Mouse (Mus musculus): ENCODE results near the gene Rhox13. TPM values are rescaled to one million over a fixed set of nuclear protein-coding genes. Genes with fewer than 3 reads are reported as not detected.

Rhox13 gene
- 1.9 TPM for polyA plus RNA-seq (2014; fragmentation: Illumina TruSeq; extraction: RNeasy Lipid Tissue Mini Kit (QIAGEN cat#74804); ENCODE audit: low read depth, low replicate concordance)

GRCm38 (mm10) chrX:38120982-38121381 lies at the start of gene Rhox13:
Gene Rhox13, plus strand, starts transcription at chrX:38121219.

DNA sequence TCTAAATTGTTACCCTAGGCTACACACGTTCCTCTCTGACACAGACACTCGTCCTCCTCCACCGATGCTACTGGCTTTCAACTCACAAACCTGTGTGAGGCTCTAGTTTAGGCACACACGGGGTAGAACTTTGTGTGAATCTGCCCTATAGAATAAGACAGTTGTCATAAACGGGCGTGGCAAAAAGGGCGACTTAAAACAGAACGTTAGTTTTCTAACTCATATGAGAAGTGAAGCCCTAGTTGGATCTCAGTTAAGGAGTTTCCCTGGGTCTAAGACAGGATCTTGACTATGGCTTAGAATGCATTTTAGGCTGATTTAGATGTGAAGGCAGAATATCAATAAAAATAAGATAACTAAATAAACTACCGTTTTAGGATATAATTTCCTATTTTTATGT lies 36.0 kb upstream of the Rhox13 start, which contains the start of gene Rhox11:
TSS of gene Rhox11 (minus strand) at position 101 of the 400 bp plus-strand sequence.

GRCm38 (mm10) chrX:38110807-38111206 lies 10.2 kb upstream of the Rhox13 start, which contains the start of gene Rhox12:
Gene Rhox12, minus strand, starts transcription at chrX:38110907.

Other genes starting within 250 kb of the Rhox13 start
- gene Rhox8, start 242.3 kb upstream of the Rhox13 start, polyA plus RNA-seq (2014; fragmentation: Illumina TruSeq; extraction: RNeasy Lipid Tissue Mini Kit (QIAGEN cat#74804); ENCODE audit: low read depth, low replicate concordance): 24.1 TPM
- 0.34 TPM for gene Rhox7b, start 224.0 kb upstream of the Rhox13 start, polyA plus RNA-seq (2014; fragmentation: Illumina TruSeq; extraction: RNeasy Lipid Tissue Mini Kit (QIAGEN cat#74804); ENCODE audit: low read depth, low replicate concordance)
- not detected for gene Rhox9, start 219.4 kb upstream of the Rhox13 start, polyA plus RNA-seq (2014; fragmentation: Illumina TruSeq; extraction: RNeasy Lipid Tissue Mini Kit (QIAGEN cat#74804); ENCODE audit: low read depth, low replicate concordance)
- 8.4 TPM for gene Btg1-ps1, start 102.4 kb upstream of the Rhox13 start, polyA plus RNA-seq (2014; fragmentation: Illumina TruSeq; extraction: RNeasy Lipid Tissue Mini Kit (QIAGEN cat#74804); ENCODE audit: low read depth, low replicate concordance)
- 6.7 TPM for gene Btg1-ps2, start 78.1 kb upstream of the Rhox13 start, polyA plus RNA-seq (2014; fragmentation: Illumina TruSeq; extraction: RNeasy Lipid Tissue Mini Kit (QIAGEN cat#74804); ENCODE audit: low read depth, low replicate concordance)
- 1.1 TPM for gene Rhox10, start 54.7 kb upstream of the Rhox13 start, polyA plus RNA-seq (2014; fragmentation: Illumina TruSeq; extraction: RNeasy Lipid Tissue Mini Kit (QIAGEN cat#74804); ENCODE audit: low read depth, low replicate concordance)
- gene Rhox11, start 36.1 kb upstream of the Rhox13 start, polyA plus RNA-seq (2014; fragmentation: Illumina TruSeq; extraction: RNeasy Lipid Tissue Mini Kit (QIAGEN cat#74804); ENCODE audit: low read depth, low replicate concordance): 6.3 TPM
- not detected for gene Rhox12, start 10.3 kb upstream of the Rhox13 start, polyA plus RNA-seq (2014; fragmentation: Illumina TruSeq; extraction: RNeasy Lipid Tissue Mini Kit (QIAGEN cat#74804); ENCODE audit: low read depth, low replicate concordance)
- 8.5 TPM for gene Zbtb33, start 68.6 kb downstream of the Rhox13 start, polyA plus RNA-seq (2014; fragmentation: Illumina TruSeq; extraction: RNeasy Lipid Tissue Mini Kit (QIAGEN cat#74804); ENCODE audit: low read depth, low replicate concordance)
- gene Tmem255a, start 131.2 kb downstream of the Rhox13 start, polyA plus RNA-seq (2014; fragmentation: Illumina TruSeq; extraction: RNeasy Lipid Tissue Mini Kit (QIAGEN cat#74804); ENCODE audit: low read depth, low replicate concordance): 46.9 TPM
- not detected for gene Atp1b4, start 195.0 kb downstream of the Rhox13 start, polyA plus RNA-seq (2014; fragmentation: Illumina TruSeq; extraction: RNeasy Lipid Tissue Mini Kit (QIAGEN cat#74804); ENCODE audit: low read depth, low replicate concordance)